Mouse (Mus musculus) myocyte (in vitro differentiated cells): Measurements from ENCODE around the gene Il18rap.

Experiments
- CEBPB ChIP-seq: IDR thresholded peaks from 2 replicates; pipeline ENCODE4 v1.6.1; 2011; ENCODE audit warnings: mild to moderate bottlenecking, moderate library complexity; ENCODE audit not compliant: poor library complexity, insufficient read depth, severe bottlenecking
- E2F4 ChIP-seq: IDR thresholded peaks from one replicate; pipeline ENCODE4 v1.6.1; 2011; ENCODE audit warnings: mild to moderate bottlenecking, control low read depth, moderate library complexity; ENCODE audit not compliant: insufficient read depth
- MAX ChIP-seq: IDR thresholded peaks from one replicate; pipeline ENCODE4 v1.6.1; 2011; ENCODE audit warnings: low read depth, mild to moderate bottlenecking, control low read depth
- MYOD1 ChIP-seq, 3 experiments: IDR thresholded peaks; one replicate each; pipeline ENCODE4 v1.6.1; 2011; ENCODE audit warnings: control low read depth in 2 of 3, low read depth in 2 of 3, mild to moderate bottlenecking in 2 of 3, moderate library complexity in 1 of 3; ENCODE audit not compliant: insufficient read length in 2 of 3, control insufficient read depth in 1 of 3
- MYOG ChIP-seq, 3 experiments: IDR thresholded peaks; one replicate each; pipeline ENCODE4 v1.6.1; 2011; ENCODE audit warnings: control low read depth in 2 of 3, low read depth in 2 of 3, mild to moderate bottlenecking in 2 of 3; ENCODE audit not compliant: insufficient read length in 2 of 3, control insufficient read depth in 1 of 3, insufficient read depth in 1 of 3
- POLR2A ChIP-seq: IDR thresholded peaks from one replicate; pipeline ENCODE4 v1.6.1; 2011; ENCODE audit warnings: low read depth, mild to moderate bottlenecking, control low read depth, moderate library complexity; ENCODE audit not compliant: insufficient read length
- TCF12 ChIP-seq: IDR thresholded peaks from one replicate; pipeline ENCODE4 v1.6.1; 2011; ENCODE audit warnings: mild to moderate bottlenecking, control low read depth; ENCODE audit not compliant: poor library complexity, insufficient read depth, severe bottlenecking
- USF1 ChIP-seq: IDR thresholded peaks from one replicate; pipeline ENCODE4 v1.6.1; 2011; ENCODE audit warnings: low read depth, mild to moderate bottlenecking, control low read depth, moderate library complexity

DNA sequence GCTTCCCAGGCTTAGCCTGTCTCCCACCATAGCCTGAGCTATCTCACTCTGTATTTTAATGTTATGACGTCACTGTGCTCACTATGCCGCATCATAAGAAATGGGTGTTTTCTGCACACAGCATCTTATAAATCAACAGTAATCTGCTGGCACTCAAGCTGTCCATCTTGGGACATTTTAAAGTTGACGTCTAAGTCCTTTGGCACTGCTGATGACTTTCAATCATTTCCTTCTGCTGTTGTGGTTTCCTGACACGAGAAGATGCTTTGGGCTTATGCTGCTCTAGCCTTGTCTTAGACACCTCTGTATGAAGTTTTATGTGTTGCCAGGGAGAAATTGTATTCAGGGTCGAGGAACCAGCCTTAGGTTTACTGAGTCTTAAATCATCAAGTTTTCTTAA, 10.6 kb upstream of the Il18rap start:
- TF ChIP-seq TCF12 (no peak), USF1 (no peak), MAX (no peak), POLR2A (no peak), MYOD1 (IDR thresholded peaks at IDR 0.05; ENCODE audit: control insufficient read depth in 1 of 3, insufficient read length in 2 of 3, low read depth in 2 of 3) (no peak), E2F4 (no peak), MYOG (IDR thresholded peaks at IDR 0.05; ENCODE audit: control insufficient read depth in 1 of 3, insufficient read depth in 1 of 3, insufficient read length in 2 of 3, low read depth in 2 of 3) (no peak), CEBPB (no peak)
